Mouse (Mus musculus): ENCODE measurements at regions not wholly inside any gene's neighbourhood (a gene's known extent, or its start where the extent isn't known, plus 50 kb on each side); places are given as distances from the start of the nearest gene placed in this dataset.

- no peak for ATAC-seq (ENCODE audit: low FRiP score, low read depth)
- Histone ChIP-seq H3K9me3 (no peaks in the 10 kb centered on the region), H3K4me1 (no peaks in the 10 kb centered on the region), H3K4me2 (replicated peaks) (no peak overlapping the region), H3K4me3 (no peak overlapping the region), H3K27ac (replicated peaks) (no peak overlapping the region), H3K9ac (replicated peaks) (no peak overlapping the region), H3K27me3 (no peaks in the 10 kb centered on the region), H3K36me3 (no peaks in the 10 kb centered on the region)
- WGBS: 86% methylated on average over 9 of the region's 9 CpGs
Observed at GRCm38 (mm10) chr13:41694749-41695419, 89.2 kb downstream of the Tmem170b start.

GRCm38 (mm10) chr13:41696767-41697445, 91.2 kb downstream of the Tmem170b start:
- 84% methylated on average over 7 of the region's 7 CpGs for WGBS
- Histone ChIP-seq H3K4me3 (no peak overlapping the region), H3K9me3 (no peaks in the 10 kb centered on the region), H3K36me3 (no peaks in the 10 kb centered on the region), H3K4me1 (no peaks in the 10 kb centered on the region), H3K9ac (replicated peaks) (no peak overlapping the region), H3K27me3 (no peaks in the 10 kb centered on the region), H3K4me2 (replicated peaks) (no peak overlapping the region), H3K27ac (replicated peaks) (no peak overlapping the region)
- ATAC-seq (ENCODE audit: low FRiP score, low read depth): no peak

DNA sequence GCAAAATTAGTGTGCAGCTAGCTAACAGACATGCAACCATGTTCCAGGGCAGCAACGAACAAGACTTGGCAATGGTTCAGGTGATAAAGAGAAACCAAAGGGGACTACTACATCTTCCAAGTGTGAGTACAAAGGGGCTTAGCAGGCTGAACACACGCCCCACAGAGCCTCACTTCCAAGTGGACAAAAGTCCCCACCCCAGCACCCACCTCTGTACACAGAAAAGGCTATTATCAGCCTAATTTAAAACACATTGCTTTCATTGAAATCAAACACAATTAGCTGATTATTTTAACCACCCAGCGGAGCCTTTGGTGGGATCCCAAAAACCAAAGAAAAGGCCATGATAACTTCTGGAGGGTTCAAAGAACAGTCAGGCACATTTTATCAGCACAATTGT, 95.6 kb downstream of the Tmem170b start:
- H3K9me3 ChIP-seq: no peaks in the 10 kb centered on the region
- no peaks in the 10 kb centered on the region for H3K36me3 ChIP-seq
- H3K27me3 ChIP-seq: no peaks in the 10 kb centered on the region
- H3K9ac ChIP-seq (replicated peaks): no peak overlapping the region
- WGBS: 66% methylated on average over 3 of the region's 3 CpGs
- no peak for ATAC-seq (ENCODE audit: low FRiP score, low read depth)
- H3K27ac ChIP-seq (replicated peaks): no peak overlapping the region
- no peak overlapping the region for H3K4me2 ChIP-seq (replicated peaks)
- H3K4me3 ChIP-seq: no peak overlapping the region
- H3K4me1 ChIP-seq: no peaks in the 10 kb centered on the region

DNA sequence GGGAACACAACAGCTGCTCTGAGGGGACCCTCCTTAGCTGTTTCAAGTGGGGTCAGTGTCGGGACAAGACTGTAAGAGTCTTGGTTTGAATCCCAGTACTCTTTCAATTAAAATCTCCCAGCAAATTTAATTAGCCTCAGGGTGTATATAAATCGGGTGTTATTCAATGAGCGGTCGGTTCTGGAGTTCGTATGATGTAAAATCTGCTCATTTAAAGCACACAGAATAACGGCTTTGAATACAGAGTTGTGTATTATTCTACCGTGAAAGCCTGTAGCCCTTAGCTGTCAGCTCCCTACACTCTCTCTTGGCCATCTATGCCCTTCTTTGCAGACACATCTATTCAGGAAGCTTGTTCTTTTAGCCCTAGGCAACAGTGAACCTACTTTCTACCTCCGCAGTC, 96.1 kb downstream of the Tmem170b start:
- Histone ChIP-seq H3K4me2 (replicated peaks) (no peak overlapping the region), H3K27ac (replicated peaks) (no peak overlapping the region), H3K9me3 (no peaks in the 10 kb centered on the region), H3K27me3 (no peaks in the 10 kb centered on the region), H3K9ac (replicated peaks) (no peak overlapping the region), H3K4me3 (no peak overlapping the region), H3K4me1 (no peaks in the 10 kb centered on the region), H3K36me3 (no peaks in the 10 kb centered on the region)
- WGBS: 81% methylated on average over 8 of the region's 8 CpGs
- no peak for ATAC-seq (ENCODE audit: low FRiP score, low read depth)

GRCm38 (mm10) chr13:41703196-41703595, 97.5 kb downstream of the Tmem170b start:
- Histone ChIP-seq H3K27ac (replicated peaks) (no peak overlapping the region), H3K4me2 (replicated peaks) (no peak overlapping the region), H3K4me3 (no peak overlapping the region), H3K27me3 (no peaks in the 10 kb centered on the region), H3K36me3 (no peaks in the 10 kb centered on the region), H3K9me3 (no peaks in the 10 kb centered on the region), H3K4me1 (no peaks in the 10 kb centered on the region), H3K9ac (replicated peaks) (no peak overlapping the region)
- WGBS: 76% methylated on average over 2 of the region's 2 CpGs
- no peak for ATAC-seq (ENCODE audit: low FRiP score, low read depth)

DNA sequence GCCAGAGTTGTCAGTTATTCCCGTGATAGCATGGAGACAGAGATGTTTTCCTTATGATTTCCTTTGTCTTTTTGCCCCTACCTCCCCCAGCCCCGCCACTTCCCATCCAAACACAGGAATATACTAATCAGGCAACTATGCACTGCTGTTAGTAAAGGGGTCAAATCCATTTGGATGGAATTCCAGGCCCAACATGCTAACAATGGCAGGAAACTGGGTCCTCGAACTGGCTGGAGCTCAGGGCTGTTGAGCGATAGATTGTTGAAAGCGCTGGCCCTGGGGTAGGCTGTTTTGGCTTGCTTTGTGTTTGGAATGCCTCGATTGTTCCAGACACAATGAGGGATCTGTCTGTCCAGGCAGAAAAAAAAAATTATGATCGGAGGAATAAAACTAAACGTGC, 97.9 kb downstream of the Tmem170b start:
- Histone ChIP-seq H3K27ac (replicated peaks) (no peak overlapping the region), H3K9me3 (no peaks in the 10 kb centered on the region), H3K36me3 (no peaks in the 10 kb centered on the region), H3K9ac (replicated peaks) (no peak overlapping the region), H3K27me3 (no peaks in the 10 kb centered on the region), H3K4me3 (no peak overlapping the region), H3K4me1 (no peaks in the 10 kb centered on the region), H3K4me2 (replicated peaks) (no peak overlapping the region)
- no peak for ATAC-seq (ENCODE audit: low FRiP score, low read depth)
- WGBS: 74% methylated on average over 8 of the region's 8 CpGs

DNA sequence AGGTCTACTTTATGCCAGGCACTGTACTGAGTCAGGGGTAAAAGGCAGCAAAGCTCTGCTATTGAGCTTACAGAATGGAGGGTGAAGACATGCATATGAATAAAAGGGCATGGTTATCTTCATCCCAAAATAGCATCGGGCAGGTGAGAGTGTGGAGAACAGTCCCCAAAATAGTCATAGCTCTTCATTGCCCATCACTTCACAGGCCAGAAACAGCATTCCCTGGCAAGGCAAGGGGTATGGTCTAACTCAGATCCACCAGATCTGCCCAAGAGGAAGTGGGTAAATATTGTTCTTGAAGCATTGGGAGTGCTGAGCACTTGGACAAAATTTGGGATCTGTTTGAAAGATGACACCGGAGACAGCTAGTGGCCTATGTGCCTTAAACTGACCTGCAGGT, 99.1 kb downstream of the Tmem170b start:
- no peak overlapping the region for H3K9ac ChIP-seq (replicated peaks)
- WGBS: 97% methylated on average over 2 of the region's 2 CpGs
- no peaks in the 10 kb centered on the region for H3K4me1 ChIP-seq
- no peaks in the 10 kb centered on the region for H3K27me3 ChIP-seq
- H3K9me3 ChIP-seq: no peaks in the 10 kb centered on the region
- H3K27ac ChIP-seq (replicated peaks): no peak overlapping the region
- H3K4me3 ChIP-seq: no peak overlapping the region
- H3K4me2 ChIP-seq (replicated peaks): no peak overlapping the region
- no peaks in the 10 kb centered on the region for H3K36me3 ChIP-seq
- no peak for ATAC-seq (ENCODE audit: low FRiP score, low read depth)

DNA sequence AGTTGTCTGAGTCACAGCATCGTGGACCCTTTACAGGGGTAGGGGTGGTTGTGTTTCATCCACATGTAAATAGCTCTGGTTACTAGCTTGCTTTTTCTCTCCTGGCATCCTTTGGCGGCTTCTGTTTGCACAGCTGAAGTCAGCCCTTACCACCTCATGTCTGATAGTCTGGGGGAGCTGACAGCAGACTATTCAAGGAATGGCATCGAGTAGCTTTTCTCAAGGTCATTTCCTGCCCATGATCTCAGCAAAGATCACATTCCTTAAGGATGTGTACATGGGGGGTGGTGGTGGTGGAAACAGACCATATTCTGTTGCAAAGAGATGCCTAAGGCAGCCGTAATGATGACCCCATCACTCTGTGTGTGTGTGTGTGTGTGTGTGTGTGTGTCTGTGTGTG, 99.9 kb downstream of the Tmem170b start:
- H3K27ac ChIP-seq (replicated peaks): no peak overlapping the region
- 77% methylated on average over 4 of the region's 4 CpGs for WGBS
- H3K9ac ChIP-seq (replicated peaks): no peak overlapping the region
- H3K9me3 ChIP-seq: no peaks in the 10 kb centered on the region
- no peak overlapping the region for H3K4me2 ChIP-seq (replicated peaks)
- H3K4me3 ChIP-seq: no peak overlapping the region
- H3K27me3 ChIP-seq: no peaks in the 10 kb centered on the region
- no peaks in the 10 kb centered on the region for H3K36me3 ChIP-seq
- no peak for ATAC-seq (ENCODE audit: low FRiP score, low read depth)
- H3K4me1 ChIP-seq: no peaks in the 10 kb centered on the region

DNA sequence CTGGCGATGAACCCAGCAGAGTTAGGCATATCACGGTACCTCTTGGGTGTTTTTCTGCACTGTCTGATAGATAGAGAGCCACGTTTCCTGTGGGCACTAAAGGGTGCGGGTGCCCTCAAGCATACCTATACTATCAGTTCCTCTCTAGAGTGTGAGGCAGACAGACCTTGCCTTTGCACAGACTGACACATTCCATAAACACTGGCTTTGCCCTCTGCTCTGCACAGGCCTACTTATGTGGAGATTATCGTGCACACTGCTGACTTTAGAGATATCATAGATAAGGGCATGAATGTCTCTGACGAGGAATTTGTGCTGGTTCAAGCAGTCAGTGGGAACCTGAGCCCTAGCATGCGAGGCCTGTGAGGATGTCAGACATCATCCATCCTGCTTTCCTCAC, 102.1 kb downstream of the Tmem170b start:
- ATAC-seq (ENCODE audit: low FRiP score, low read depth): no peak
- Histone ChIP-seq H3K36me3 (no peaks in the 10 kb centered on the region), H3K4me1 (no peaks in the 10 kb centered on the region), H3K9ac (replicated peaks) (no peak overlapping the region), H3K27me3 (no peaks in the 10 kb centered on the region), H3K4me3 (no peak overlapping the region), H3K27ac (replicated peaks) (no peak overlapping the region), H3K9me3 (no peaks in the 10 kb centered on the region), H3K4me2 (replicated peaks) (no peak overlapping the region)
- WGBS: 86% methylated on average over 7 of the region's 7 CpGs

GRCm38 (mm10) chr13:41709071-41709470, 103.4 kb downstream of the Tmem170b start:
- 70% methylated on average over 7 of the region's 7 CpGs for WGBS
- Histone ChIP-seq H3K4me3 (no peak overlapping the region), H3K9ac (replicated peaks) (no peak overlapping the region), H3K27ac (replicated peaks) (no peak overlapping the region), H3K4me1 (no peaks in the 10 kb centered on the region), H3K9me3 (no peaks in the 10 kb centered on the region), H3K4me2 (replicated peaks) (no peak overlapping the region), H3K27me3 (no peaks in the 10 kb centered on the region), H3K36me3 (no peaks in the 10 kb centered on the region)
- ATAC-seq (ENCODE audit: low FRiP score, low read depth): no peak

DNA sequence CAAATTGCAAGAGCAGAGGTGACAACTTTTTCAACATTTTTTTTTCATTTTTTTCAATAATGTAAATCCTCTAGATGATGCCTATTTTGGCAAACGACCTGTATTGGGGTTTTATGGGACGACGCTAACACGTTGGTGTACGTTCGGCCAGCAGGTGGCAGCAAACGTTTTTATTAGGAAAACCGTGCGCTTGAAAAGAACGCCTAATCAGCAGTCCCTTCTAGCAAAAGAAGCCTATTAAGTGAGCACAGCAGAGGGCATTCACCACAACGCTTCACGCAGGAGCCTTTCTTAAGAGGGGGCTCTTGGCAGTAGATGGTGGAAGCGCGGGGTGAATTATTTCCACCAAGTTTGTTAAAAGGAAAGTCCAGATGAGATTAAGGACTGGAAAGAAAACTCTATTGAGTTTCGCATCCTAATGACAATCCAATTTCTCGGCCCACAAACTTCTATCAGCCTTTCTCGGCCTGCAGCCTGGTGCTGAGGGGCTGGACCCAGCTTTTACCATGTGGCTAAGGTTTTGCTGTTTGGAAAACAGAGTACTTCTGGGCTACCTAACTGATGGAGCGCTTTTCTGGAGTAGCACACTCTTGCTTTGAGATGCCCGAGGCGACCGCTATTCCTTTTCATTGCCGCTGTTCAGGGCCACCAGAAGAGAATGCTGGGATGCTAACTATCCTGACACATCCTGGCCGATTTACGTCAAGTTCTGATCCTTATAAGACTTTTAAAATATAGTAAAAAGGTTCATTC, 103.9 kb downstream of the Tmem170b start:
- H3K4me2 ChIP-seq (replicated peaks): 0 out of 2 replicates have a peak overlapping the region, but pooled peaks have one; percentile 25
- no peak overlapping the region for H3K9ac ChIP-seq (replicated peaks)
- H3K27me3 ChIP-seq: no peaks in the 10 kb centered on the region
- no peaks in the 10 kb centered on the region for H3K36me3 ChIP-seq
- no peaks in the 10 kb centered on the region for H3K4me1 ChIP-seq
- H3K27ac ChIP-seq (replicated peaks): no peak overlapping the region
- no peak overlapping the region for H3K4me3 ChIP-seq
- H3K9me3 ChIP-seq: no peaks in the 10 kb centered on the region
- peak; percentile 49; the same call in 1 of the 2 replicates for ATAC-seq (ENCODE audit: low FRiP score, low read depth)
- 27% methylated on average over 24 of the region's 24 CpGs for WGBS

DNA sequence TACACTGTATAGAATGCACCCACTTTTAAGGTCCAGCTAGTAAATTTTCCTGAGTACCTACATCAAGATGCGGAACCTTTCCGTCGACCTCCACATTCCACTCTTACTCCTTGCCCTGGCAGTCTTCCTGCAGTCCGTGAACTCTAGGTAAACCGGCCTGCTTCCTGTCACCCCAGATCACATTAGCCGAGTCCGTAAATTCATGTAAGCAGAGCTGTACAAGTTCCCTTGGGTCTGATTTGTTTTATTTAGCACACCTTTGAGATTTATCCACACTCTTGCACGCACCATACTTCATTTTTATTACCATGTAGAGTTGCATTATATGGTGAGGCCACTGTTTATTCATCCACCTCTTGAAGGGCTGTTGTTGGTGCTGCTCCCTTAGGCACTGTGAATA, 106.9 kb downstream of the Tmem170b start:
- 82% methylated on average over 8 of the region's 8 CpGs for WGBS

More for the DNA sequence above, 106.9 kb downstream of the Tmem170b start:
- no peaks in the 10 kb centered on the region for H3K9me3 ChIP-seq
- H3K27me3 ChIP-seq: no peaks in the 10 kb centered on the region
- H3K27ac ChIP-seq (replicated peaks): no peak overlapping the region
- no peaks in the 10 kb centered on the region for H3K4me1 ChIP-seq
- H3K4me3 ChIP-seq: no peak overlapping the region
- no peaks in the 10 kb centered on the region for H3K36me3 ChIP-seq
- no peak overlapping the region for H3K4me2 ChIP-seq (replicated peaks)
- H3K9ac ChIP-seq (replicated peaks): no peak overlapping the region
- ATAC-seq (ENCODE audit: low FRiP score, low read depth): no peak
